Mouse (Mus musculus) thymus, adult 2 months (tissue): ENCODE results near the gene Mthfd1l. TPM values are rescaled to one million over a fixed set of nuclear protein-coding genes. Genes with fewer than 3 reads are reported as not detected.

ENCODE experiments used
- DNase-seq: peaks from one replicate; pipeline ENCODE4 v3.0.0; 2021
- H3K27ac ChIP-seq: fragments of 200-500 bp; 2 replicates; pipeline ENCODE4 v1.5.1; 2012; ENCODE audit warnings: low read length, control low read depth; ENCODE audit not compliant: control insufficient read depth, insufficient read depth
- H3K27me3 ChIP-seq: fragments of 200-500 bp; 2 replicates; pipeline ENCODE4 v1.6.1; 2012; ENCODE audit warnings: mild to moderate bottlenecking, low read length, moderate library complexity, mixed read lengths; ENCODE audit not compliant: control insufficient read depth, insufficient read depth
- H3K36me3 ChIP-seq: fragments of 200-500 bp; 2 replicates; pipeline ENCODE4 v1.6.1; 2012; ENCODE audit warnings: mild to moderate bottlenecking, low read length, moderate library complexity; ENCODE audit not compliant: control insufficient read depth, insufficient read depth
- H3K4me1 ChIP-seq: fragments of 200-500 bp; replicated peaks from 2 replicates; pipeline ENCODE4 v1.6.1; 2012; ENCODE audit warnings: low read length; ENCODE audit not compliant: control insufficient read depth, insufficient read depth
- H3K4me3 ChIP-seq: fragments of 200-500 bp; 2 replicates; pipeline ENCODE4 v1.5.1; 2012; ENCODE audit warnings: mild to moderate bottlenecking, low read length, control low read depth, moderate library complexity; ENCODE audit not compliant: control insufficient read depth, insufficient read depth
- CTCF ChIP-seq: fragments of 200-500 bp; IDR thresholded peaks from 2 replicates; pipeline ENCODE4 v1.5.1; 2012; ENCODE audit warnings: mild to moderate bottlenecking, control low read depth, low read length, moderate library complexity, borderline replicate concordance; ENCODE audit not compliant: control insufficient read depth, poor library complexity, insufficient read depth; ENCODE audit errors: extremely low read depth
- POLR2A ChIP-seq: fragments of 200-500 bp; IDR thresholded peaks from 2 replicates; pipeline ENCODE4 v1.6.1; 2012; ENCODE audit warnings: mild to moderate bottlenecking, low read length, control low read depth, moderate library complexity; ENCODE audit not compliant: control insufficient read depth, poor library complexity, insufficient read depth; ENCODE audit errors: extremely low read depth
- WGBS: fragments of 180-500 bp; shearing (Covaris S2); methylation state at CpG from one replicate; pipeline ENCODE4 v1.1.7; 2018; 5-methylcytosine and 5-hydroxymethylcytosine counted together
- polyA plus RNA-seq: library from polyadenylated mRNA; depleted of rRNA; stranded (reverse); fragments of >200 nt; gene quantifications from 2 replicates; pipeline ENCODE4 v1.2.3, GENCODE M21; 2012

The Mthfd1l gene
- polyA plus RNA-seq, 1 experiment: 8.7 TPM

DNA sequence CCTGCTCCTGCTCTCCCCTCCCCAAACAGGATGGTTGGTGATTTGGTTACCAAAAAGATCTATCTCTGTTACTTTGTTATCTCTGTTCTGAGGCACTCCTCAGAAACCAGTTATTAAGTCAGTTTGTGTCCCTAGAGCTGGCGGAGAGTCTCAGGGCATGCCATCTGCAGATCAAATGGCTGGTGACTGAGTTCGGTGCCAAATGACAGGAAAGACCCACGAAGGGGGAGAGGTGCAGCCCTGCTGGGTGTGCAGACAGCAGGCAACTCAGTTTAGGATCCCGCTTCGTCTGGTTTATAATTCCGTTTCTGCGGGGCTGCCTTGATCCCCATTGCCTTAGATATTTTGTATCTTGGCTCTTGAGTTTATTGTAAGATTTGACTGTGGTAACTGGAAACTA lies 168.8 kb downstream of the Mthfd1l start:
- WGBS: 85% methylated on average over 7 of the region's 7 CpGs
- no peak for TF ChIP-seq POLR2A
- no peak for TF ChIP-seq CTCF
- H3K36me3 ChIP-seq: no peaks in the 10 kb centered on the region
- no peak overlapping the region for H3K4me3 ChIP-seq
- H3K27me3 ChIP-seq: no peaks in the 10 kb centered on the region
- DNase-seq: no peak
- no peak overlapping the region for H3K27ac ChIP-seq
- no peaks in the 10 kb centered on the region for H3K4me1 ChIP-seq

DNA sequence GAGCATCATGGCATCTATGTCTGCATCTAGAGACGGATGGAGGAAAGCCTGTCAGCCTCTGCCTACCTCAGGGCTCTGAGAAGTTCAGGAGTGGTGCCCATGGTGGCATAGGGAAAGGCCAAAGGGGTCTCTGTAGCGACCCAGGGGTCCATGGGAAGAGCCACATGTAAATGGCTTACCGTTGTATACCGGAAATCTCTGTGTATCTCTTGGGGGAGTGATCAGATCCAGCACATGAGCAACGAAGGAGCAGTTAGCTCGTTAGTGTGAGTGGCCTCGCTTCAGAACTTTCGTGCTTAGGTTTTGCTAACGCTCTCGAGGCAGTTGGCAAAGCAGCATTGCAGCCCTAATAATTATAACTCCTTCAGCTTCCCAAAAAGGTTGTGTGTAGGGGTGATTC lies 169.9 kb downstream of the Mthfd1l start:
- H3K4me3 ChIP-seq: no peak overlapping the region
- 99% methylated on average over 10 of the region's 10 CpGs for WGBS
- H3K27me3 ChIP-seq: no peaks in the 10 kb centered on the region
- DNase-seq: no peak
- no peak overlapping the region for H3K27ac ChIP-seq
- TF ChIP-seq CTCF (no peak), POLR2A (no peak)
- no peaks in the 10 kb centered on the region for H3K36me3 ChIP-seq
- no peaks in the 10 kb centered on the region for H3K4me1 ChIP-seq

DNA sequence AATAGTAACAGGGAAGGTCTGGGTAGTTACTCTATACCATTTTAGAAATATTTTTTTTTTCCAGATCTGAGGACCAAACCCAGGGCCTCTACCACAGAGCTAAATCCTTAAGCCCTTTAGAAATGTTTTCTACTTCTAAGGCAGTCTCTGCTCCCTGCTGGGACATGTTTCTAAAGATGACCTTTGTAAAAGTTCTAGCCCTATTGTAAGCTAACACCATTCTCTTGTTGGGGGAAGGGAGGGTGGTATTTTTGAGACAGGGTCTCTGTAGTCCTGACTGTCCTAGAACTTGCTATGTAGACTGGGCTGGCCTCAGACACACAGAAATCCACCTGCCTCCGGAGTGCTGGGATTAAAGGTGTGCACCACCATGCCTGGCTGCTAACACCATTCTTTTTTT lies 170.5 kb downstream of the Mthfd1l start:
- no peak for DNase-seq
- H3K36me3 ChIP-seq: no peaks in the 10 kb centered on the region
- H3K4me1 ChIP-seq: no peaks in the 10 kb centered on the region
- H3K4me3 ChIP-seq: no peak overlapping the region
- no peaks in the 10 kb centered on the region for H3K27me3 ChIP-seq
- WGBS: 93% methylated on average over 1 of the region's 1 CpGs
- H3K27ac ChIP-seq: no peak overlapping the region
- TF ChIP-seq CTCF (no peak), POLR2A (no peak)

DNA sequence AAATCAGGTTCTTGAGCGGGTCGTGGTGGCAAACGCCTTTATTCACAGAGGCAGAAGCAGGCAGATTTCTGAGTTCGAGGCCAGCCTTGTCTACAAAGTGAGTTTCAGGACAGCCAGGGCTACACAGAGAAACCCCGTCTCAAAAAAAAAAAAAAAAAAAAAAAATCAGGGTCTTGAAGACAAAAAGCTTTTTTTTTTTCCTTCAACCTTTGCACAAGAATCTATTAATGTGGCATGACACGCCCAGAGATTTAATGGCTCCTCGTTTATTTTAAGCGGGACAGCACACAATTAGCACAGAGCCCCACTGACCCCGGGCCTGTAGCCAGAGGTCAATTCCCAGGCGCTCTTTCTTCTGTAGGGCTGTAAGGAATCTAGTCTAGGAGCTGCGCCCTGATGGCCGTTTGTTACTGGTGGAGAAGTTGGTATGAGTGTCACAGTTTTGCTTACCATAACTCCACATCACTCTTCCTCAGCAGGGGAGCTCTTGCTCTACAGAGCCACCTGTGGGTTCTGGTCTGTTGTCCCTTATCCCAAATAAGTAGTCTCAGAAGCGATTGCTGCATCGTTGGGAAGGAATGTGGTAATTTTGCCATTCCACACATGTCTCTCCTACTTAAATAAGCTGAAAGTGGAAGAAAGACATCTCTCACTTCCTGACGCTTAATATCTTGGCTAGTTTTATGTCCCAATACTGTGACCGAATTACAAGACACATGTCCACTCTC lies 172.3 kb downstream of the Mthfd1l start:
- Histone ChIP-seq H3K36me3 (no peaks in the 10 kb centered on the region), H3K27ac (no peak overlapping the region), H3K4me3 (no peak overlapping the region), H3K27me3 (no peaks in the 10 kb centered on the region), H3K4me1 (no peaks in the 10 kb centered on the region)
- TF ChIP-seq CTCF: no peak
- no peak for TF ChIP-seq POLR2A
- 95% methylated on average over 16 of the region's 16 CpGs for WGBS
- no peak for DNase-seq

DNA sequence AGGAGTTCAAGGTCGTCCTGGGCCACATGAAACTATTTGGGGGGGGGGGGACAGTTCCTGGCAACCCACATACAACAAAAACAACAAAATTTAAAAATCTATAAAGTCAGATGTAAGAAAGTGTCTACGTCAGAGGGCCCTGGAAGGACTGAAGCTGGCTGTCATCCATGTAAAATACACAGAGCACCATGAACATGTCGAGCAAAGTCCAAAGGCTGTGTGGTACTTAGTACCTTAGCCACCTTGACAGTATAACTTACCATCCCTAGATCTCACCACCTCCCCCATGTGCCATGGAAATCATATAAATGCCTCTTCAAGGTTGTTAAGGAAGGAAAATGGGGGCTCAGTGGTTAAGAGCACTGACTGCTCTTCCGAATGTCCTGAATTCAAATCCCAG lies 174.0 kb downstream of the Mthfd1l start:
- Histone ChIP-seq H3K4me1 (no peaks in the 10 kb centered on the region), H3K4me3 (no peak overlapping the region), H3K36me3 (no peaks in the 10 kb centered on the region), H3K27me3 (no peaks in the 10 kb centered on the region), H3K27ac (no peak overlapping the region)
- no peak for TF ChIP-seq POLR2A
- no peak for TF ChIP-seq CTCF
- WGBS: 94% methylated on average over 4 of the region's 4 CpGs
- DNase-seq: no peak

DNA sequence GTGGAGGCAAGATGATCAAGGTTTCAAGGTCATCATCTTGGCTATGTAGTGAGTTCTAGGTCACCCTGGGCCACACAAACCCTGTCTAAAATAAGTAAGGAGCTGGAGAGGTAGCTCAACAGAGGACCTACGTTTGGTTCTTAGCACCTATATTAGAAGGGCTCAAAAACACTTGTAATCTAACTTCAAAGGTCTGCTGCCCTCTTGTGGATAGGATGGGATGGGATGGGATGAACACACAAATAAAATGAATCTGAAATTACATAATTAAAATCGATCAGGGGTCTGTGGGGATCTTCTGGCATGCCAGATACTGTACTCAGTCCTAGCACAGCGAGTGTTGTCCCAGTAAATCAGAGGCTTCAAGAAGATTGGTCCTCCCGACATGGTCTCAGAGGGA lies 178.2 kb downstream of the Mthfd1l start:
- over 99% methylated on average over 4 of the region's 4 CpGs for WGBS
- Histone ChIP-seq H3K36me3 (no peaks in the 10 kb centered on the region), H3K4me3 (no peak overlapping the region), H3K27me3 (no peaks in the 10 kb centered on the region), H3K27ac (no peak overlapping the region), H3K4me1 (peaks cover 8% of the 10 kb centered on the region)
- TF ChIP-seq CTCF: no peak
- no peak for TF ChIP-seq POLR2A
- peak; percentile 7 for DNase-seq
